Mouse (Mus musculus) MEL (cell line): ENCODE measurements at regions not wholly inside any gene's neighbourhood (a gene's known extent, or its start where the extent isn't known, plus 50 kb on each side); places are given as distances from the start of the nearest gene placed in this dataset.

Experiments
- DNase-seq: peaks from one replicate; pipeline ENCODE4 v3.0.0; 2011; ENCODE audit warnings: low read depth, low spot score
- H3K27ac ChIP-seq: 2 replicates; pipeline ENCODE4 v1.5.1; 2012; ENCODE audit warnings: low read depth, mild to moderate bottlenecking, control low read depth, low read length, moderate library complexity; ENCODE audit not compliant: control insufficient read depth
- H3K27me3 ChIP-seq, 2 experiments: fragments of 150-350 bp in 1 of 2; sonication (generic) in 1 of 2; 2 replicates each; pipeline ENCODE4 v1.6.1; 2012; ENCODE audit warnings: low read length in 2 of 2, mild to moderate bottlenecking in 2 of 2, improper control_type of control experiment in 1 of 2, moderate library complexity in 1 of 2; ENCODE audit not compliant: insufficient read depth in 2 of 2, control insufficient read depth in 1 of 2
- H3K36me3 ChIP-seq, 2 experiments: 2 replicates each; pipeline ENCODE4 v1.6.1; 2012 to 2014; ENCODE audit warnings: low read length in 2 of 2, improper control_type of control experiment in 1 of 2, inconsistent platforms in 1 of 2, mild to moderate bottlenecking in 1 of 2; ENCODE audit not compliant: insufficient read depth in 2 of 2, control insufficient read depth in 1 of 2
- H3K4me1 ChIP-seq, 2 experiments: fragments of 150-350 bp in 1 of 2; sonication (generic) in 1 of 2; 2 replicates each; pipeline ENCODE4 v1.6.1; 2012; ENCODE audit warnings: low read length in 2 of 2, improper control_type of control experiment in 1 of 2, mild to moderate bottlenecking in 1 of 2; ENCODE audit not compliant: insufficient read depth in 2 of 2, control insufficient read depth in 1 of 2
- H3K4me3 ChIP-seq, 2 experiments: fragments of 150-350 bp in 1 of 2; sonication (generic) in 1 of 2; 2 replicates each; pipeline ENCODE4 v1.5.1; 2012; ENCODE audit warnings: low read depth in 2 of 2, low read length in 2 of 2, mild to moderate bottlenecking in 2 of 2, moderate library complexity in 2 of 2, control low read depth in 1 of 2, improper control_type of control experiment in 1 of 2; ENCODE audit not compliant: control insufficient read depth in 1 of 2, insufficient read depth in 1 of 2
- H3K79me2 ChIP-seq: 2 replicates; pipeline ENCODE4 v1.6.1; 2012; ENCODE audit warnings: mild to moderate bottlenecking, low read length, moderate library complexity; ENCODE audit not compliant: control insufficient read depth, poor library complexity, insufficient read depth
- H3K9ac ChIP-seq: 2 replicates; pipeline ENCODE4 v1.6.1; 2012; ENCODE audit warnings: low read depth, mild to moderate bottlenecking, control low read depth, low read length, moderate library complexity; ENCODE audit not compliant: control insufficient read depth, poor library complexity, severe bottlenecking
- H3K9me3 ChIP-seq: fragments of 150-350 bp; sonication (generic); replicated peaks from 2 replicates; pipeline ENCODE4 v1.6.1; 2012; ENCODE audit warnings: mild to moderate bottlenecking, low read length, improper control_type of control experiment, moderate library complexity; ENCODE audit not compliant: insufficient read depth
- CHD2 ChIP-seq: IDR thresholded peaks from 2 replicates; pipeline ENCODE4 v1.6.1; 2011; ENCODE audit warnings: low read length, improper control_type of control experiment
- E2F4 ChIP-seq: IDR thresholded peaks from 2 replicates; pipeline ENCODE4 v1.6.1; 2011; ENCODE audit warnings: low read depth, low read length, improper control_type of control experiment, borderline replicate concordance
- GABPA ChIP-seq: IDR thresholded peaks from 2 replicates; pipeline ENCODE4 v1.6.1; 2012; ENCODE audit warnings: low read depth, mild to moderate bottlenecking, inconsistent platforms, low read length, improper control_type of control experiment, moderate library complexity
- GATA1 ChIP-seq: IDR thresholded peaks from 2 replicates; pipeline ENCODE4 v1.6.1; 2011; ENCODE audit warnings: low read depth, low read length, improper control_type of control experiment
- JUND ChIP-seq: IDR thresholded peaks from 2 replicates; pipeline ENCODE4 v1.6.1; 2011; ENCODE audit warnings: low read depth, mild to moderate bottlenecking, improper control_type of control experiment, low read length
- MAZ ChIP-seq: IDR thresholded peaks from 2 replicates; pipeline ENCODE4 v1.6.1; 2012; ENCODE audit warnings: low read depth, mild to moderate bottlenecking, inconsistent platforms, low read length, improper control_type of control experiment
- MEF2A ChIP-seq: IDR thresholded peaks from 2 replicates; pipeline ENCODE4 v1.6.1; 2014; ENCODE audit warnings: low read depth, mild to moderate bottlenecking, inconsistent platforms, low read length, improper control_type of control experiment; ENCODE audit not compliant: poor library complexity, insufficient replicate concordance, severe bottlenecking; ENCODE audit errors: extremely low read depth
- MXI1 ChIP-seq: IDR thresholded peaks from 2 replicates; pipeline ENCODE4 v1.6.1; 2011; ENCODE audit warnings: mild to moderate bottlenecking, low read depth, low read length, improper control_type of control experiment
- MYC ChIP-seq: IDR thresholded peaks from 2 replicates; pipeline ENCODE4 v1.6.1; 2011; ENCODE audit warnings: low read depth, mild to moderate bottlenecking, low read length, improper control_type of control experiment, moderate library complexity
- NELFE ChIP-seq: IDR thresholded peaks from 2 replicates; pipeline ENCODE4 v1.6.1; 2011; ENCODE audit warnings: low read depth, low read length, improper control_type of control experiment
- POLR2A ChIP-seq, 2 experiments: IDR thresholded peaks; 2 replicates each; pipeline ENCODE4 v1.6.1; 2011 to 2012; ENCODE audit warnings: low read length in 2 of 2, mild to moderate bottlenecking in 2 of 2, control low read depth in 1 of 2, improper control_type of control experiment in 1 of 2, low read depth in 1 of 2, moderate library complexity in 1 of 2; ENCODE audit not compliant: control insufficient read depth in 1 of 2, insufficient read depth in 1 of 2, poor library complexity in 1 of 2
- POLR2AphosphoS2 ChIP-seq: IDR thresholded peaks from 2 replicates; pipeline ENCODE4 v1.6.1; 2011; ENCODE audit warnings: low read length, improper control_type of control experiment
- POLR2AphosphoS5 ChIP-seq: IDR thresholded peaks from 2 replicates; pipeline ENCODE4 v1.6.1; 2012; ENCODE audit warnings: low read depth, borderline replicate concordance, mild to moderate bottlenecking, inconsistent platforms, low read length, moderate library complexity, mixed read lengths
- RAD21 ChIP-seq: IDR thresholded peaks from 2 replicates; pipeline ENCODE4 v1.6.1; 2011; ENCODE audit warnings: mild to moderate bottlenecking, low read depth, low read length, improper control_type of control experiment
- RCOR1 ChIP-seq: IDR thresholded peaks from 2 replicates; pipeline ENCODE4 v1.6.1; 2012; ENCODE audit warnings: low read depth, mild to moderate bottlenecking, inconsistent platforms, low read length, improper control_type of control experiment
- SIN3A ChIP-seq: IDR thresholded peaks from 2 replicates; pipeline ENCODE4 v1.6.1; 2012; ENCODE audit warnings: low read length, improper control_type of control experiment, inconsistent platforms
- SMC3 ChIP-seq: IDR thresholded peaks from 2 replicates; pipeline ENCODE4 v1.6.1; 2011; ENCODE audit warnings: low read depth, low read length, improper control_type of control experiment
- TAL1 ChIP-seq: IDR thresholded peaks from 2 replicates; pipeline ENCODE4 v1.6.1; 2012; ENCODE audit warnings: mild to moderate bottlenecking, inconsistent platforms, low read length, moderate library complexity, mixed read lengths
- TBP ChIP-seq: IDR thresholded peaks from 2 replicates; pipeline ENCODE4 v1.8.0; 2011; ENCODE audit warnings: low read depth, low read length, improper control_type of control experiment
- UBTF ChIP-seq: IDR thresholded peaks from 2 replicates; pipeline ENCODE4 v1.6.1; 2012; ENCODE audit warnings: low read depth, mild to moderate bottlenecking, inconsistent platforms, low read length, improper control_type of control experiment, moderate library complexity, borderline replicate concordance; ENCODE audit not compliant: insufficient read depth
- ZMIZ1 ChIP-seq: IDR thresholded peaks from 2 replicates; pipeline ENCODE4 v1.6.1; 2012; ENCODE audit warnings: low read depth, mild to moderate bottlenecking, inconsistent platforms, low read length, improper control_type of control experiment, moderate library complexity
- ZNF384 ChIP-seq: IDR thresholded peaks from 2 replicates; pipeline ENCODE4 v1.6.1; 2012; ENCODE audit warnings: low read depth, mild to moderate bottlenecking, inconsistent platforms, low read length, improper control_type of control experiment

GRCm38 (mm10) chr1:157633470-157633869 is 126.9 kb downstream of the Sec16b start:
- Histone ChIP-seq H3K4me1 (no peaks in the 10 kb centered on the region), H3K9me3 (no peaks in the 10 kb centered on the region), H3K27ac (no peak overlapping the region), H3K4me3 (no peak overlapping the region), H3K9ac (no peak overlapping the region), H3K36me3 (no peaks in the 10 kb centered on the region), H3K79me2 (no peaks in the 10 kb centered on the region)
- DNase-seq = no peak
- no peak for TF ChIP-seq CHD2
- no peak for TF ChIP-seq MXI1
- no peak for TF ChIP-seq ZMIZ1
- no peak for TF ChIP-seq POLR2AphosphoS2
- no peak for TF ChIP-seq TAL1
- no peak for TF ChIP-seq GABPA
- TF ChIP-seq RAD21 = no peak
- no peak for TF ChIP-seq SMC3
- TF ChIP-seq E2F4 = no peak
- TF ChIP-seq MEF2A = no peak
- TF ChIP-seq MAZ = no peak
- no peak for TF ChIP-seq SIN3A
- no peak for TF ChIP-seq POLR2AphosphoS5
- TF ChIP-seq, all 39 proteins: peak for 0
- H3K27me3 ChIP-seq = no peaks in the 10 kb centered on the region; a peak in 1 of 4 replicates

- no peaks in the 10 kb centered on the region for H3K9me3 ChIP-seq
- no peak overlapping the region for H3K4me3 ChIP-seq
- no peaks in the 10 kb centered on the region for H3K36me3 ChIP-seq
- H3K27ac ChIP-seq = no peak overlapping the region
- H3K4me1 ChIP-seq = no peaks in the 10 kb centered on the region
- H3K79me2 ChIP-seq = no peaks in the 10 kb centered on the region
- no peaks in the 10 kb centered on the region for H3K27me3 ChIP-seq
- H3K9ac ChIP-seq = no peak overlapping the region
- TF ChIP-seq RCOR1 (no peak), POLR2A (IDR thresholded peaks at IDR 0.05; ENCODE audit: control insufficient read depth in 1 of 2, insufficient read depth in 1 of 2, low read depth in 1 of 2, low read length in 2 of 2, poor library complexity in 1 of 2) (no peak), ZNF384 (no peak), GATA1 (no peak), MYC (no peak), POLR2AphosphoS5 (no peak), SMC3 (no peak), TBP (no peak), NELFE (no peak), JUND (no peak), ZMIZ1 (no peak), MXI1 (no peak), UBTF (no peak)
- DNase-seq = no peak
These were observed 129.2 kb downstream of the Sec16b start for GRCm38 (mm10) chr1:157635776-157636175.
